Mouse (Mus musculus) kidney, embryonic 16.5 days (tissue): ENCODE results near the gene Med13l. TPM values are rescaled to one million over a fixed set of nuclear protein-coding genes. Genes with fewer than 3 reads are reported as not detected.

ENCODE experiments used
- ATAC-seq: fragments of 200-750 bp; cut with Nextera tagmentation; 2 replicates; pipeline ENCODE4 v1.8.0; 2017; ENCODE audit warnings: moderate TSS enrichment; ENCODE audit not compliant: low FRiP score, low TSS enrichment
- H3K27ac ChIP-seq: fragments of 300-500 bp; sonication (generic); 2 replicates; pipeline ENCODE4 v1.5.1; 2014; ENCODE audit warnings: low read length
- H3K27me3 ChIP-seq: fragments of 300-500 bp; sonication (generic); 2 replicates; pipeline ENCODE4 v1.6.1; 2014; ENCODE audit warnings: low read length, control low read depth, mixed read lengths; ENCODE audit not compliant: insufficient read depth
- H3K36me3 ChIP-seq: fragments of 300-500 bp; sonication (generic); 2 replicates; pipeline ENCODE4 v1.6.1; 2014; ENCODE audit warnings: low read length, control low read depth, mixed read lengths; ENCODE audit not compliant: insufficient read depth
- H3K4me1 ChIP-seq: fragments of 300-500 bp; sonication (generic); 2 replicates; pipeline ENCODE4 v1.6.1; 2014; ENCODE audit warnings: low read length, control low read depth, mixed read lengths; ENCODE audit not compliant: insufficient read depth
- H3K4me2 ChIP-seq: fragments of 300-500 bp; sonication (generic); replicated peaks from 2 replicates; pipeline ENCODE4 v1.6.1; 2014; ENCODE audit warnings: low read depth, low read length
- H3K4me3 ChIP-seq: fragments of 300-500 bp; sonication (generic); 2 replicates; pipeline ENCODE4 v1.5.1; 2014; ENCODE audit warnings: mild to moderate bottlenecking, low read length
- H3K9ac ChIP-seq: fragments of 300-500 bp; sonication (generic); replicated peaks from 2 replicates; pipeline ENCODE4 v1.6.1; 2014; ENCODE audit warnings: low read length
- H3K9me3 ChIP-seq: fragments of 300-500 bp; sonication (generic); 2 replicates; pipeline ENCODE4 v1.6.1; 2016; ENCODE audit warnings: low read length, control low read depth
- WGBS: fragments of 180-500 bp; shearing (Covaris S2); extraction: QIAGEN DNeasy Blood & Tissue Kit; methylation state at CpG from one replicate; pipeline ENCODE4 v1.1.7; 2014; 5-methylcytosine and 5-hydroxymethylcytosine counted together
- polyA plus RNA-seq: library from polyadenylated mRNA; unstranded; fragments of >200 nt; fragmentation: Nextera tagmentation; extraction: Ambion mirVana; gene quantifications from 2 replicates; pipeline ENCODE4 v1.2.1, GENCODE M21; 2015

Gene Med13l
- polyA plus RNA-seq, 1 experiment from 2014 or later: 8.2 TPM

GRCm38 (mm10) chr5:118762499-118763185 lies 202.2 kb downstream of the Med13l start:
- no peaks in the 10 kb centered on the region for H3K9me3 ChIP-seq
- no peaks in the 10 kb centered on the region for H3K27me3 ChIP-seq
- 83% methylated on average over 18 of the region's 18 CpGs for WGBS
- no peak overlapping the region for H3K9ac ChIP-seq
- no peak overlapping the region for H3K4me3 ChIP-seq
- peaks cover 46% of the 10 kb centered on the region for H3K36me3 ChIP-seq
- no peak overlapping the region for H3K4me2 ChIP-seq
- H3K4me1 ChIP-seq: no peaks in the 10 kb centered on the region
- no peak overlapping the region for H3K27ac ChIP-seq
- no peak for ATAC-seq

- ATAC-seq: no peak
- Histone ChIP-seq H3K4me2 (no peak overlapping the region), H3K36me3 (peaks cover 46% of the 10 kb centered on the region), H3K4me1 (no peaks in the 10 kb centered on the region), H3K27me3 (no peaks in the 10 kb centered on the region), H3K27ac (no peak overlapping the region), H3K4me3 (no peak overlapping the region), H3K9me3 (no peaks in the 10 kb centered on the region), H3K9ac (no peak overlapping the region)
- 58% methylated on average over 5 of the region's 5 CpGs for WGBS
These were observed 202.9 kb downstream of the Med13l start for GRCm38 (mm10) chr5:118763353-118763752.

- WGBS: 56% methylated on average over 6 of the region's 6 CpGs
- Histone ChIP-seq H3K4me2 (no peak overlapping the region), H3K4me3 (no peak overlapping the region), H3K27ac (no peak overlapping the region), H3K9me3 (no peaks in the 10 kb centered on the region), H3K27me3 (peaks cover 6% of the 10 kb centered on the region; the same call in 1 of the 2 replicates), H3K36me3 (peaks cover 2% of the 10 kb centered on the region; the same call in 1 of the 2 replicates), H3K9ac (no peak overlapping the region), H3K4me1 (no peaks in the 10 kb centered on the region)
- ATAC-seq: no peak
These were observed 208.7 kb downstream of the Med13l start for GRCm38 (mm10) chr5:118769143-118769542.

GRCm38 (mm10) chr5:118773866-118774265 lies 213.4 kb downstream of the Med13l start:
- ATAC-seq: no peak
- Histone ChIP-seq H3K9me3 (no peaks in the 10 kb centered on the region), H3K36me3 (no peaks in the 10 kb centered on the region), H3K4me3 (no peak overlapping the region), H3K4me2 (no peak overlapping the region), H3K27me3 (peaks cover 6% of the 10 kb centered on the region; the same call in 1 of the 2 replicates), H3K4me1 (no peaks in the 10 kb centered on the region), H3K9ac (no peak overlapping the region), H3K27ac (no peak overlapping the region)
- 35% methylated on average over 3 of the region's 3 CpGs for WGBS

- 77% methylated on average over 6 of the region's 6 CpGs for WGBS
- no peak overlapping the region for H3K9ac ChIP-seq
These were observed 215.9 kb downstream of the Med13l start for GRCm38 (mm10) chr5:118776396-118776795.

GRCm38 (mm10) chr5:118781598-118781997 lies 221.1 kb downstream of the Med13l start:
- peaks cover 8% of the 10 kb centered on the region; the same call in 1 of the 2 replicates for H3K27me3 ChIP-seq
- H3K4me1 ChIP-seq: no peaks in the 10 kb centered on the region
- WGBS: 11% methylated on average over 17 of the region's 17 CpGs
- no peak overlapping the region for H3K27ac ChIP-seq
- no peak for ATAC-seq
- H3K9ac ChIP-seq: no peak overlapping the region
- no peaks in the 10 kb centered on the region for H3K36me3 ChIP-seq
- H3K9me3 ChIP-seq: no peaks in the 10 kb centered on the region
- no peak overlapping the region for H3K4me2 ChIP-seq
- no peak overlapping the region for H3K4me3 ChIP-seq

More at GRCm38 (mm10) chr5:118776396-118776795, 215.9 kb downstream of the Med13l start:
- Histone ChIP-seq H3K36me3 (no peaks in the 10 kb centered on the region), H3K9me3 (no peaks in the 10 kb centered on the region), H3K27ac (no peak overlapping the region), H3K4me2 (no peak overlapping the region), H3K4me1 (no peaks in the 10 kb centered on the region), H3K4me3 (no peak overlapping the region), H3K27me3 (peaks cover 14% of the 10 kb centered on the region; the same call in 1 of the 2 replicates)
- no peak for ATAC-seq

- WGBS: 76% methylated on average over 3 of the region's 3 CpGs
- no peaks in the 10 kb centered on the region for H3K4me1 ChIP-seq
- H3K4me3 ChIP-seq: no peak overlapping the region
- no peak overlapping the region for H3K9ac ChIP-seq
- no peak for ATAC-seq
- H3K36me3 ChIP-seq: no peaks in the 10 kb centered on the region
- no peak overlapping the region for H3K4me2 ChIP-seq
- no peak overlapping the region for H3K27ac ChIP-seq
- H3K9me3 ChIP-seq: no peaks in the 10 kb centered on the region
- H3K27me3 ChIP-seq: peaks cover 8% of the 10 kb centered on the region; the same call in 1 of the 2 replicates
These were observed 221.7 kb downstream of the Med13l start for GRCm38 (mm10) chr5:118782139-118782538.

GRCm38 (mm10) chr5:118789226-118789625 lies 228.7 kb downstream of the Med13l start:
- H3K27ac ChIP-seq: no peak overlapping the region
- no peaks in the 10 kb centered on the region for H3K9me3 ChIP-seq
- H3K4me1 ChIP-seq: no peaks in the 10 kb centered on the region
- no peaks in the 10 kb centered on the region for H3K27me3 ChIP-seq
- H3K4me3 ChIP-seq: no peak overlapping the region
- no peak for ATAC-seq
- H3K4me2 ChIP-seq: no peak overlapping the region
- no peak overlapping the region for H3K9ac ChIP-seq
- no peaks in the 10 kb centered on the region for H3K36me3 ChIP-seq
- WGBS: 87% methylated on average over 11 of the region's 11 CpGs

GRCm38 (mm10) chr5:118789776-118790175 lies 229.3 kb downstream of the Med13l start:
- Histone ChIP-seq H3K4me3 (no peak overlapping the region), H3K4me1 (no peaks in the 10 kb centered on the region), H3K4me2 (no peak overlapping the region), H3K36me3 (no peaks in the 10 kb centered on the region), H3K27ac (no peak overlapping the region), H3K9ac (no peak overlapping the region), H3K27me3 (no peaks in the 10 kb centered on the region), H3K9me3 (no peaks in the 10 kb centered on the region)
- 76% methylated on average over 9 of the region's 9 CpGs for WGBS
- ATAC-seq: no peak

- Histone ChIP-seq H3K4me3 (no peak overlapping the region), H3K4me2 (no peak overlapping the region), H3K27ac (no peak overlapping the region), H3K36me3 (no peaks in the 10 kb centered on the region), H3K27me3 (no peaks in the 10 kb centered on the region), H3K9me3 (no peaks in the 10 kb centered on the region), H3K4me1 (no peaks in the 10 kb centered on the region), H3K9ac (no peak overlapping the region)
- 79% methylated on average over 11 of the region's 11 CpGs for WGBS
- ATAC-seq: no peak
These were observed 237.3 kb downstream of the Med13l start for GRCm38 (mm10) chr5:118797811-118798210.
